Mouse (Mus musculus): ENCODE measurements around the gene Gm21830. TPM values are rescaled to one million over a fixed set of nuclear protein-coding genes. Genes with fewer than 3 reads are reported as not detected.

The Gm21830 gene
- not detected in 2 replicates for total RNA-seq (2023)

DNA sequence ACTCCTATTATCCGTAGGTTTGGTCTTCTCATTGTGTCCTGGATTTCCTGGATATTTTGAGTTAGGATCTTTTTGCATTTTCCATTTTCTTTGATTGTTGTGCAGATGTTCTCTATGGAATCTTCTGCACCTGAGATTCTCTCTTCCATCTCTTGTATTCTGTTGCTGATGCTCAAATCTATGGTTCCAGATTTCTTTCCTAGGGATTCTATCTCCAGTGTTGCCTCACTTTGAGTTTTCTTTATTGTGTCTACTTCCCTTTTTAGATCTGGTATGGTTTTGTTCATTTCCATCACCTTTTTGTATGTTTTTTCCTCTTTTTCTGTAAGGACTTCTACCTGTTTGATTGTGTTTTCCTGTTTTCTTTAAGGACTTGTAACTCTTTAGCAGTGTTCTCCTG is at the start of gene Gm21830:
Gene Gm21830, plus strand, starts transcription at position 301 of the 400 bp plus-strand sequence.

DNA sequence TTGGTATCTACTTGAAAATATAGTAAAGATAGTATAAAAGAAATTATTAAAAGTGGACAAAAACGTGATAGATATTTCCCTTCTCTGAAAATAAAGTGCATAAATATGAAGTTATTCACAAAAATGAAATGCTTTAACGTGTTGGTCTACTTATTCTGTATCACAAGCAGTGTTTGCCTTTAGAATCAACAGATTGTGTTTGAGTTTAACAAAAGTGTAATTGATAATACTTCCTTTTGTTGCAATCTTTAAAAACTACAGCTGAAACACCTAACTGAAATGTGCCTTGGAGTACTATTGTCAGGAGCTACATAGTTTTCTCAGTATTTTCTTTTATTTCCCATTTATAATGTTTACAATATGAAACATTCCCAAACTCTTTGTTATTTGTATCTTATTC is 19.6 kb downstream of the Gm21830 start, which contains the start of gene Gm26727:
Gene Gm26727, minus strand, starts transcription at position 101 of the 400 bp plus-strand sequence.

DNA sequence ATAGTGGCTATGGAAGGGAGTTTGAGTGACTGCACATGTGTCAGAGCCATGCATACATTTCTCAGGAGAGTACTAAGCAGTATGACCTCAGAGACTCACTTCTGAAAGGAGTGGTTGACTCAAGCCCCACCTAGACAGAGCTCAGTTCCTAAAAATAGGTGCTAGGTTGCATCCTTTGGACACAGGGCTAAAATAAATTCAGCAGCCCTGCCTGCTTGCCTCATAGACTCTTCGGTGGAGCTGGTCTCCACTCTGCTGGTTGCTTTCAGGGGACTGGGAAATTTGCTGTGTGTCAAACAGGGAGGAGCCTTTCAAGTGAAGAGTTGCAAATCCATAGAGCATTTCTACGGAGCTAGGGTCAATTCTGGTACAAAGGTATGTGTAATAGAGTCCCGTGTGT is 32.3 kb downstream of the Gm21830 start, which contains the start of gene Xirp2:
Gene Xirp2, plus strand, starts transcription at position 223 of the 400 bp plus-strand sequence.

Other genes starting within 250 kb of the Gm21830 start
- gene Gm26727, start 19.5 kb downstream of the Gm21830 start, total RNA-seq (2023): not detected in 2 replicates
- not detected in 2 replicates for gene Xirp2, start 32.3 kb downstream of the Gm21830 start, total RNA-seq (2023)
- not detected in 2 replicates for gene B3galt1, start 152.1 kb downstream of the Gm21830 start, total RNA-seq (2023)

All from neutrophil, adult 65 days (primary cell).